Mouse (Mus musculus) adrenal gland, adult (tissue): Measurements from ENCODE around the gene Hist1h2ak.
"Not testable (repeated sequence)": the region's sequence is repeated elsewhere in the genome, so short reads cannot be mapped to it uniquely, and the experiment has no call there.

Experiments used
- DNase-seq, 2 experiments: peaks; one replicate each; pipeline ENCODE4 v3.0.0; 2022 to 2023; ENCODE audit warnings: low spot score in 1 of 2; ENCODE audit not compliant: inconsistent age in 2 of 2

Gene Hist1h2ak

DNA sequence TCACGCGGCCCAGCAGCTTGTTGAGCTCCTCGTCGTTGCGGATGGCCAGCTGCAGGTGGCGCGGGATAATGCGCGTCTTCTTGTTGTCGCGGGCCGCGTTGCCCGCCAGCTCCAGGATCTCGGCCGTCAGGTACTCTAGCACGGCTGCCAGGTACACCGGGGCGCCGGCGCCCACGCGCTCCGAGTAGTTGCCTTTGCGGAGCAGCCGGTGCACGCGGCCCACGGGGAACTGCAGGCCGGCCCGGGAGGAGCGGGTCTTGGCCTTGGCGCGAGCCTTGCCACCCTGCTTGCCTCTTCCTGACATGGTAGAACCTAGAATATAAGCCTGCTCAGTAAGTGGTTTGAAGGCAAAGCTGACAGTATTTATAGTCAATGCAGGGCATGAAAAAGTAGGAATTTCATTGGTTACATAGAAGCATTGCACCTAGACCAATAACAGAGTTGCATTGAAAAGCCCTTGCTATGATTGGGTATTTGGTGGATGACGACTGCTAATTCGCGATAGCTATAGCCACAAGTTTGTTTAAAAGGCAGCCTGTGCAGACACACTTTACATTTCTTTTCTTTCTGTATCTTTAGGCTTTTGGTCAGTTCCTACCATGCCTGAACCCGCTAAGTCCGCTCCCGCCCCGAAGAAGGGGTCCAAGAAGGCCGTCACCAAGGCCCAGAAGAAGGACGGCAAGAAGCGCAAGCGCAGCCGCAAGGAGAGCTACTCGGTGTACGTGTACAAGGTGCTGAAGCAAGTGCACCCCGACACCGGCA lies at the start of gene Hist1h2ak, which contains the start of gene Hist1h2bn:
TSS of gene Hist1h2ak (minus strand) at position 304 of the 762 bp plus-strand sequence.
TSS of gene Hist1h2bn (plus strand) at position 600 of the 762 bp plus-strand sequence.
- peak; percentile 67 to 93 for DNase-seq

DNA sequence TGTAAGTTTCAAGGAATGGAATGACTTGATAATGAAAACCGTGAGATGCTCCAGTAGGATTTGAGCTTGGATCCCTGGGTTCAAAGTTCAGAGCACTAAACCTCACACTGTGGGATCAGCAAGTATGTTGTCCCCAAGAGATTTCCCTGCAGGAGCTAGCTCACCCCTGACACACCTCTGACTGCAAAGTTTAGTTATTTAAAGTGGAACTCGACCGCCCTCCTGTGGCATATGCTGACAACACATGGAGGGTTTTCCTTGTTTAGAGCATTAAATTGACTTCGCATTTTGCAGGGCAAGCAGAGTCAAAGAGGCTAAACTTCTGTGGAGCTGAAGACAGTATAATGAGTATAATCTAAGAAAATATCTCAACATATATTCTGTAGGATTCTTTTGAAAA lies 49.4 kb upstream of the Hist1h2ak start:
- not testable (repeated sequence) for DNase-seq

DNA sequence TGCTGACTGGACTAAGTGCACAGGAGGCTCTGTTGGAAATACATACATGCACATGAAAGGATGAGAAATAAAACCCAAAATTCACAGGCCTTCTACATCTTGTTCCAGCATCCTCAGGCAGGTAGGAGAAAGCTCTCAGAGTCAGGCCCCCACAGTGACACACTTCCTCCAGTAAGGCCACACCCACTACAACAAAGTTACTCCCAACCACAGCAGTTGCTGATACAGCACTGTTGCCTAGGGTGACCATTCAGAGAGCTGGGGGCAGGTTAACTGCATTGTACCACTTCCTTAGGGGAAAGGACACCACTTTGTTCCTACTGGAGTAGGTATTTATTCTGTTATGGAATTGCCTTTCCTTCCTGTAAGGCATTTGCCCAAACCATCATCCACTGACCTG lies 43.5 kb upstream of the Hist1h2ak start:
- DNase-seq: not testable (repeated sequence)

DNA sequence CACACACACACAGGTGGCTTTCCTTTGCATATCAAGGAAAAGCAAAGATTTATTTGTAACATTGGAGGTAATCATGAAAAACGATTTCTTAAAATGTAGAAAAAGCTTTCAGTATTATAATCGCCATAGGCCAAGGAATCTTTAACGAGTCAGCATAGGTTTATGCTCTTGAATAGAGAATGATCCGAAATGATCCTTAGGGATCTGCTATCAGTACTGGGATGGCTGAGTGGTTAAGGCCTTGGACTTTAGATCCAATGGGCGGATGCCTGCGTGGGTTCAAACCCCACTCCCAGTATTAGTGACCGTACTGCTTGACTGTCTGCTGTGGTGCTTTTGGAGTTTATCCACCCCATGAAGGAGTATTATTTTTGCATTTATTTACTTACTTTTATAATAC lies 42.0 kb upstream of the Hist1h2ak start:
- no peak for DNase-seq

DNA sequence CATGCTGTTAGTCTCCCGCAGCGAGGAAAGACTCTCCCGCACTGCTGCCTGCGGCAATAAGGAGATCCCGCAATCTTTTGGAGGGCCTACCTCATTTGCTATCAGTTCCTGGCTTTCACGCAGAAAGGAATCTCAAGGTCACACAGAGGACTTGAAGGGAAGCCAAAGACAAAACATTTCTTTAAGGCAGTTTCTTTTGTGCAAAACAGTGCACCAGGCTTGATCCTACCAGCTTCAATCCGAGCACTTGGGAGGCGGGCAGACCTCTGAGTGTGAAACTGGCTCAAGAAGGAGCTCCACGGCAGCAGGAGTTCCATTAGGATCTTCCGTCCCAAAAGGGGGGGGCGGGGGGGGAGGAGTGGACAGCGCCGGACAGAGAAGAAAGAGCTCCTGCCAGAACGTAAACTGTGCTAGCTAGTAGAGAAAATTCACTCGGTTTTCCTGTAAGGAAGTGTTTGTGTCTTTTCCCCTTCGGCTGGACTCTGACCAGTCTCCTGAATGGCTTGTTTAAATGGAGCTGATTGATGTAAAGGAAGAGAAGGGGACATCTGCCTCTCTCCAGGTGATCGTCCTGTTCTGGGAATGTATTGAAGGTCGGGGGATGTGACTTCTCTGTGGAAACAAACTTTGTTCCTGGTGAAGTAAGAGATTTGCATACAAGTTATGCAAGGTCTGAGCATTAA lies 37.1 kb upstream of the Hist1h2ak start:
- DNase-seq: peak in 1 of 2 experiments; percentile 65

DNA sequence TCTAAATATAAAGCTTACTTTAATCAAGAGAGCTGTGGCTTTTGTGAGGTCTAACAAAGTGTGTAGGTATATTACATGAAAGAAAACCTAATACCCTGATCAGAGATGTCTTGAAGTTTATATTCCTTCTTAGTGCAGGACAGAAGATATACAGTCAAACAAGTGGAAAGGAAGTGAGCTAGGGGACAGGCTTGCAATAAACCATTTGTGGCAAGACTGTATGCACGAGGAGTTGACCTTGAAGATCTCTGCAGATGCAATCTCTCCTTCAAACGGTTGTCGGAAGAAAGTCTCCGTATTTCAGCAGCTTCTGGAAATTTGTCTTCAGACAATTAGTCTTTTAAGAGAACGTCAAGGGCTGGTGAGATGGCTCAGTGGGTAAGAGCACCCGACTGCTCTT lies 36.3 kb upstream of the Hist1h2ak start:
- no peak for DNase-seq

DNA sequence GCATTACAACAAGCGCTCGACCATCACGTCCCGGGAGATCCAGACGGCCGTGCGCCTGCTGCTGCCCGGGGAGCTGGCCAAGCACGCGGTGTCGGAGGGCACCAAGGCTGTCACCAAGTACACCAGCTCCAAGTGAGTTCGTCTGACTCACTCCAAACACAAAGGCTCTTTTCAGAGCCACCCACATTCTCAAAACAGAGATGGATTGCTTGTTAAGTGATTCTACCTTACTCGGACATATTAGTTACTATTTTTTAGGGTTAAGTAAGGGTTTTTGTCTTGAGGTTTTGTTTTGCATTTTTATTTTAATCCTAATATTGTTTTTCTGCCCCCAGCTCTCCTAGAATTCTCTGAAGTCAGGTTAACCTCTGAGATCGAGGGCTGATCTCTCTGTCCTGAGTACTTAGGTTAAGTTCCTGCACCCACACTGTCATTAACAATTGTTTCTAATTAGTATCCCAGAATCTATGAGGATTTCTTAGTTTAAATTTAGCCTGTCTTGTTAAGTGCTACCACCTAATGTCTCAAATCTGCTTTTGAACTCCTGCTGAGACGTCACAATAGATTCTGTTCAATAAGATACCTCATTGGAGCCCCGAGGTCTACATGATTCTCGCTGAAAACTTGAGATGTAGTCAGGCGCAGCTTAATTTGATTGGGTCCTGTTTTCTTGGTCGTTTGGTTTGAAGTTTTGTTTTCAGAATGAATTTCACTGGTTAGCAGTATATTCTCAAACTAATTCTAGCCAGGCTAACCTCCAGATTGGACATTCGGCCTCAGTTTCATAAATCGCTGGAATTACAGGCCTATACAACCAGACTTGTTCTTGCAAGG lies 34.4 kb upstream of the Hist1h2ak start:
- DNase-seq: no peak

DNA sequence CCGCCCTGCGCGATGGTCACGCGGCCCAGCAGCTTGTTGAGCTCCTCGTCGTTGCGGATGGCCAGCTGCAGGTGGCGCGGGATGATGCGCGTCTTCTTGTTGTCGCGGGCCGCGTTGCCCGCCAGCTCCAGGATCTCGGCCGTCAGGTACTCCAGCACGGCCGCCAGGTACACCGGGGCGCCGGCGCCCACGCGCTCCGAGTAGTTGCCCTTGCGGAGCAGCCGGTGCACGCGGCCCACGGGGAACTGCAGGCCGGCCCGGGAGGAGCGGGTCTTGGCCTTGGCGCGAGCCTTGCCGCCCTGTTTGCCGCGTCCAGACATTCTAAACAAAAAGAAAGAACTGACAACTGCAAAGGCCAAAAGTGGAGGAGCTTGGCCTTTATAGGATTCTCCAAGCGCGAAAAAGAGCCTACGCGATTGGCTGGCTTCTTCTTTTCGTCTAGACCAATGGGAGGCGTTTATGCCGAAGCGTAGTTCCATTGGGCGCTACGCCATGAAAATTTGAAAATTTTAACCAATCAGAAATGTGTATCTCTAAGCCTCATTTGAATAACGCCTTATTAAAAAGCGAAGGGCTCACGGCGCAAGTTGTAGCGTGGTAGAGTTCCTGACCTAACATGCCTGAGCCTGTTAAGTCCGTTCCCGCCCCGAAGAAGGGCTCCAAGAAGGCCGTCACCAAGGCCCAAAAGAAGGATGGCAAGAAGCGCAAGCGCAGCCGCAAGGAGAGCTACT lies 33.4 kb upstream of the Hist1h2ak start, which contains the start of the genes Hist1h2an and Hist1h2bp:
TSS of gene Hist1h2an (minus strand) at position 320 of the 731 bp plus-strand sequence.
TSS of gene Hist1h2bp (plus strand) at position 563 of the 731 bp plus-strand sequence.
- peak; percentile 91 to 98 for DNase-seq

DNA sequence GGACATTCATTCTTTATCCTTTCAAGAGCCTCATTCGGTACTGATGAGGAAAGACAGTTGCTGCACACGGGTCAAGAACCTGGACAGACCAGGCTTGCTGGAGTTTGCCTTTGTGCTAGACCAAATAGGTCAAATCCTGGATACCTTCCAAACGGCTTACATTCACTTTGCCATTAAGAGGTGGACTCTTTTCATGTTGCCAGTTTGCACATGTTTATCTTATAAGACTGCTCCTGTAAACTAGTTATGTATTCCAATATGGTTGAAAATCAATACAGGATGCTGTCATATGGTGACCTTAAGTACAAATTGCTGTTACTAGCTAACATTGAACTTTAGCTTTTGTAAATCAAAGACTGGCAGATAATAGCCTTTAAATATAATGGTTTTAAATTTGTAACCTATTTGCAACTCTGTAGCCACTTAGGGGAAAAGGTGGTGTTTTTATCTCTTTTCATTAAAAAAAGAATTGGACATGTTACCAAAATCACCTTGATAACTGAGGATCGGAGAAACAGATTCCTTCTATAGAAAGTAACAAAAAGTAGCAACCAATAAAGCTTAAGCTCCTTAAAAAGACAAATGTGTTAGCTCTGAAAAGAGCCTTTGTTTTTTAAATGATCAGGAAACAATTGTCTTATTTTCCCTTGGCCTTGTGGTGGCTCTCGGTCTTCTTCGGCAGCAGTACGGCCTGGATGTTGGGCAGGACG lies 32.7 kb upstream of the Hist1h2ak start:
- DNase-seq: peak in 1 of 2 experiments; percentile 21

DNA sequence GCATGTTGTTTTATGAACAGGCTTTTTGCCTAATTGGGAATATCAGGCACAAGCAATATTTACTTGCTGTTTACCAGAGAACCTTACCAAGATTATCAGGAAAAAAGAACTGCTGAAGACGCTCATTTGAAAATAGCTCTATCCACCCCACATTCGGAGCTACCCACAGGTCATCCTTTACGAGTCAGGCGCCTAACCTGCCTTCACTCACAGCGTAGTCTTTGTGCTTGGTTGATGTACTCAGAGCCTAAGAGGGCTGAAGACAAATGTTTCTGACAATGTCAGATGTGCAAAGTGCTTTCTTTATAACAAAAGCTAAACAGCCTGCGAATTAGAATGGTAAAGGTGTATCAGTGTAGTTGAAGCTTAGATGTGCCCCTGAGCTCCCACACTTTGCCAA lies 30.7 kb upstream of the Hist1h2ak start:
- DNase-seq: peak in 1 of 2 experiments; percentile 18

DNA sequence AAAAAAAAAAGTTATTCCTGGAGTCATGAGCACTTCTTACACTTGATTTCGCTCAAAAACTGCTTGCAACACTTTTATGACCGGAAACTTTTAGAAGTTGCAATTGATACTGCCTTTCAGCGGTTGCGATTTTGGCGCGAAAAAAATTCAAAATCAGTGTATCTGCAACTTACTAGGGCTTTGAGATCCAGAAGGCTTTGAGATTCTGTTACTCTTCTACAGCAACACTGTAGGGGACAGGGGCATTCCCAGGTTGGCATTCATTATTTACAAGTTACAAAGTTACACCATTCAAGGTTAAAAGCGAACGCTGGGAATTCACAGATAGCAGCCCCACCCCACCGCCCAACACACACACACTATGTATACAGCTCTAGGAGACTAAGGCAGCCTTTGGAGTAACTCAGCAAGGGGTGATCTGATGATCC lies 30.1 kb upstream of the Hist1h2ak start:
- peak; percentile 12 to 68 for DNase-seq

DNA sequence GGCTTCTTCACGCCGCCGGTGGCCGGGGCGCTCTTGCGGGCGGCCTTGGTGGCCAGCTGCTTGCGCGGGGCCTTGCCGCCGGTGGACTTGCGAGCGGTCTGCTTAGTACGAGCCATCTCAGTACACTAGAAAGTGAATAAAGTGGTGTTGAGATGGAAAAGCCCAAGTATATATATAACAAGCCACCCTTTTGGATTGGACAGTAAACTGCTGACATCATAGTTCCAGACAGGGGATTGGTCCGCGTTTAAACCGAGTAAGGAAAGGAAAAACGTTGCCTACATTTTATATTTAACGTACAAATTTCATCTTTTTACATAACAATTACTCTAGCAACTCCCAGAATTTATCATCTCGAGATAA lies 29.6 kb upstream of the Hist1h2ak start, which contains the start of gene Hist1h3i:
TSS of gene Hist1h3i (minus strand) at position 116 of the 363 bp plus-strand sequence.
- peak; percentile 55 to 94 for DNase-seq

DNA sequence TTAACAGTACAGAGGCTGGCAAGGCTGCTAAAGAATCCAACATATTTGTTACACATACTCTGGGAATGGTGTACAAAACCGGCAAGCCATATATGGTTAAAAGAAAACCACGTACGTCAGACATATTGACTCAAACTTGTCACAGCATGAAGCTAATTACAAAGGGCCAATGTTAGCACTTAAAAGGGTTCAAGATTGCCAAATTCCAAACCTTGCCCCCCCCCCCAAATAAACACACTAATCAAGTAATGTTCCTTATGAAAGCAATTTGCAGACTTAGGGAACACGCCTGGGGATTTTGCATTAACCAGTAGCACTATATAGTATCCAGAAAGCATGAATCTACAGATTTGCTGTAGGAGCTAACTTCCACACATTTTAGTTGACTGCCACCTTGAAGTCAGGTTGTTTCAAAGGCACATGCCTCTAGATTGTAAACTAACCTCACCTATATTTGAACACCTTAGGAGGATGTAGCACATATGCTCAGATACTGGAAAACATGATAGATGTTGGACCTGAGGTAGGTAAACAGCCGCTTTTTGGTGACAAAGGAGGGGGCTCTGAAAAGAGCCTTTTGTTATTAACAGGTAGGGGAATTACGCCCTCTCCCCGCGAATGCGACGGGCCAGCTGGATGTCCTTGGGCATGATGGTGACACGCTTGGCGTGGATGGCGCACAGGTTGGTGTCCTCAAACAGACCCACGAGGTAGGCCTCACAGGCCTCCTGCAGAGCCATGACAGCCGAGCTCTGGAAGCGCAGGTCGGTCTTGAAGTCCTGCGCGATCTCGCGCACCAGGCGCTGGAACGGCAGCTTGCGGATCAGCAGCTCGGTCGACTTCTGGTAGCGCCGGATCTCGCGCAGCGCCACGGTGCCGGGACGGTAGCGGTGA lies 29.0 kb upstream of the Hist1h2ak start:
- not testable (repeated sequence) for DNase-seq

DNA sequence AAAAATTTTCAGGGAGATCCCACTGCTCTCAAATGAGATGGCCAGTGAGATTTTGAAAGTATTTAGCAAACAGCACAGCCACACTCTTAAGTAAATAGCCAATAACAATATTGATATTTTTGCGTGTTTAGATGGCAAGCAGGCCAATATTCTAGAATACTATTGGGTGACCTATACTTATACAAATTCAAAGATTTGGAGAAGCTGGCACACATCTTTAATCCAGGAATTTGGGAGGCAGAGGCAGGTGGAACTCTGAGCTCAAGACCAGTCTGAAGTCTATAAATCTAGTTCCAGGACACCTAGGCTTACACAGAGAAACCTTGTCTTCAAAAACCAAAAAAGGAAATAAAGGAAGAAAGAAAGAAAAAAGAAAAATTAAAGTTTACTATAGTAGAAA lies 28.0 kb upstream of the Hist1h2ak start:
- DNase-seq: no peak

DNA sequence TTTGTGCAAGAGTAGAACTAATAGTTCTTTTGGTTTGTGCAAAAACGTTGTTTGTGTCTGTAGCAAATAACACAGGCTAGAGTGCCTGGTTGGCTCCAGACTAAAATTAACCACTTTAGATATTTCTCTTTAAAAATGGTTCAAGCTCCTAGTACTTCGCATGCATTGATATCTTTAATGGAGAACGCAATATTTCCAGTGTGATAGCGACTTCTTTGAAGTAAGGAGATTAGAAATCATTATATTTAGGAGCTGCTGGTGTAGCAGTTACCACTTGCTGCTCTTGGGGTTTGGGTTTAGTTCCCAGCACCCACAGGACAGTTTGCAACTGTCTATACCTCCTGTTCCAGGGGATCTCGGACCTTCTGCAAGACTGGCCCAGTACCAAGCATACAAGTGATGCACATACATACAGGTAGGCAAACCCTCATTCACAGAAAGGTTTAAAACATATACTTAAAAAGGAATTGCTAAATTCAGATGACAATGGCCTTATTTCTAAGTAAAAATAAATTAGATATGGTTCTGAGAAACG lies 27.5 kb upstream of the Hist1h2ak start:
- no peak for DNase-seq

DNA sequence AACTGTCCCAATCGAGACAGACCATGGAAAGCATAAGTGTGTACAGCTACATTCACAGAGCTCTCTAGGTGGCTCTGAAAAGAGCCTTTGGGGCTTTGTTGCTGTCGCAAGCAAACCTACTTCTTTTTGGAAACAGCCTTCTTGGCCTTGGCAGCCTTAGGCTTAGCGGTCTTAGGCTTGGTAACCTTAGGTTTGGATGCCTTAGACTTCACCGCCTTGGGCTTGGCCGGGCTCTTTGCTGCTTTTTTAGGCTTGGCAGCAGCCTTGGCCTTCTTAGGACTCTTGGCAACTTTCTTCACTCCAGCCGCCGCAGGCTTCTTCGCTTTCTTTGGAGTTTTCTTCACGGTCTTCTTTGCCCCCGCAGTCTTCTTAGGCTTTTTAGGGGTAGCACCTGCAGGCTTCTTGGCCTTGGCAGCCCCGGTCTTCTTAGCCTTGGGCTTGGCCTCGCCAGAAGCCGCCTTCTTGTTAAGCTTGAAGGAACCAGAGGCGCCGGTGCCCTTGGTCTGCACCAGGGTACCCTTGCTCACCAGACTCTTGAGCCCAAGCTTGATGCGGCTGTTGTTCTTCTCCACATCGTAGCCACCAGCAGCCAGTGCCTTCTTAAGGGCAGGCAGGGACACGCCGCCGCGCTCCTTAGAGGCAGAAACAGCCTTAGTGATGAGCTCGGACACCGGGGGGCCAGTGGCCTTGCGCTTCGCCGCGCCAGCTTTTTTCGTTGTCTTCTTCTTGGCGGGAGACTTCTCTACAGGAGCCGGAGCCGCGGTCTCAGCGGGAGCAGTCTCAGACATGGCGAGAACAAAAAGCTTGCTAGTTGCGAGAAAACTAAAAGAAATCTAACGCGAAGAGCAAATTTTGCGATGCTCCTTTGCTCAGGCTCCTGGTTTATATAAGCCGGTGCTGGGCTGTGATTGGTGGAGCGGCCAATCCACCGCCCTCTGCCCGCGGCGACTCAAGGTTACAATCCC lies 26.4 kb upstream of the Hist1h2ak start, which contains the start of gene Hist1h1b:
TSS of gene Hist1h1b (minus strand) at position 859 of the 965 bp plus-strand sequence.
- DNase-seq: peak; percentile 72 to 91
